Mouse (Mus musculus) limb, embryonic 15.5 days (tissue): ENCODE data around the gene Dennd2d. TPM values are rescaled to one million over a fixed set of nuclear protein-coding genes. Genes with fewer than 3 reads are reported as not detected.

ENCODE experiments used
- ATAC-seq: fragments of 200-750 bp; cut with Nextera tagmentation; 2 replicates; pipeline ENCODE4 v1.8.0; 2017; ENCODE audit warnings: low read depth, moderate TSS enrichment; ENCODE audit not compliant: insufficient number of reproducible peaks, low FRiP score, low TSS enrichment
- H3K27ac ChIP-seq: fragments of 300-500 bp; sonication (generic); 2 replicates; pipeline ENCODE4 v1.5.1; 2015; ENCODE audit warnings: moderate library complexity, mild to moderate bottlenecking, inconsistent platforms
- H3K27me3 ChIP-seq: fragments of 300-500 bp; sonication (generic); 2 replicates; pipeline ENCODE4 v1.6.1; 2015; ENCODE audit warnings: inconsistent platforms
- H3K36me3 ChIP-seq: fragments of 300-500 bp; sonication (generic); 2 replicates; pipeline ENCODE4 v1.6.1; 2015; ENCODE audit warnings: inconsistent platforms
- H3K4me1 ChIP-seq: fragments of 300-500 bp; sonication (generic); 2 replicates; pipeline ENCODE4 v1.6.1; 2015; ENCODE audit warnings: inconsistent platforms
- H3K4me2 ChIP-seq: fragments of 300-500 bp; sonication (generic); 2 replicates; pipeline ENCODE4 v1.6.1; 2015; ENCODE audit warnings: mild to moderate bottlenecking, inconsistent platforms
- H3K4me3 ChIP-seq: fragments of 300-500 bp; sonication (generic); 2 replicates; pipeline ENCODE4 v1.5.1; 2015; ENCODE audit warnings: mild to moderate bottlenecking, inconsistent platforms
- H3K9ac ChIP-seq: fragments of 300-500 bp; sonication (generic); 2 replicates; pipeline ENCODE4 v1.6.1; 2015; ENCODE audit warnings: inconsistent platforms
- H3K9me3 ChIP-seq: fragments of 300-500 bp; sonication (generic); 2 replicates; pipeline ENCODE4 v1.6.1; 2016; ENCODE audit warnings: inconsistent platforms
- WGBS: fragments of 180-500 bp; shearing (Covaris S2); methylation state at CpG from one replicate; pipeline ENCODE4 v1.1.7; 2015; 5-methylcytosine and 5-hydroxymethylcytosine counted together
- polyA plus RNA-seq: library from polyadenylated mRNA; unstranded; fragments of >200 nt; fragmentation: Nextera tagmentation; extraction: Ambion mirVana; gene quantifications from 2 replicates; pipeline ENCODE4 v1.2.1, GENCODE M21; 2015

The Dennd2d gene
- polyA plus RNA-seq, result 5.8 and 6.4 TPM in 2 replicates

- H3K9me3 ChIP-seq, result no peaks in the 10 kb centered on the region
- no peaks in the 10 kb centered on the region for H3K36me3 ChIP-seq
- peaks cover 10% of the 10 kb centered on the region for H3K4me1 ChIP-seq
- WGBS, result 2% methylated on average over 44 of the region's 44 CpGs
- 0 out of 2 replicates have a peak, but pooled peaks have one; percentile 32 for ATAC-seq
- no peak within 1 kb of the TSS for H3K27ac ChIP-seq
- peak within 1 kb of the TSS; percentile 91 for H3K4me2 ChIP-seq
- peak within 1 kb of the TSS; percentile 42 for H3K9ac ChIP-seq
- H3K27me3 ChIP-seq, result peaks cover 7% of the 10 kb centered on the region; the same call in 1 of the 2 replicates
- H3K4me3 ChIP-seq, result peak within 1 kb of the TSS; percentile 60
These were observed at the start of gene Dennd2d for GRCm38 (mm10) chr3:106482281-106483081. TSS of gene Dennd2d (plus strand) at chr3:106482405.

GRCm38 (mm10) chr3:106448571-106448970 is 33.6 kb upstream of the Dennd2d start:
- no peak for ATAC-seq

GRCm38 (mm10) chr3:106448995-106449394 is 33.2 kb upstream of the Dennd2d start:
- Histone ChIP-seq H3K4me1 (no peaks in the 10 kb centered on the region), H3K9ac (no peak overlapping the region), H3K27ac (no peak overlapping the region), H3K9me3 (no peaks in the 10 kb centered on the region), H3K4me3 (no peak overlapping the region), H3K4me2 (no peak overlapping the region), H3K27me3 (no peaks in the 10 kb centered on the region), H3K36me3 (no peaks in the 10 kb centered on the region)
- no peak for ATAC-seq

More at GRCm38 (mm10) chr3:106448571-106448970, 33.6 kb upstream of the Dennd2d start:
- Histone ChIP-seq H3K4me2 (no peak overlapping the region), H3K4me1 (no peaks in the 10 kb centered on the region), H3K9ac (no peak overlapping the region), H3K4me3 (no peak overlapping the region), H3K27ac (no peak overlapping the region), H3K27me3 (no peaks in the 10 kb centered on the region), H3K9me3 (no peaks in the 10 kb centered on the region), H3K36me3 (no peaks in the 10 kb centered on the region)

- Histone ChIP-seq H3K27me3 (no peaks in the 10 kb centered on the region), H3K4me1 (no peaks in the 10 kb centered on the region), H3K27ac (no peak overlapping the region), H3K4me3 (no peak overlapping the region), H3K36me3 (no peaks in the 10 kb centered on the region), H3K4me2 (no peak overlapping the region), H3K9me3 (no peaks in the 10 kb centered on the region), H3K9ac (no peak overlapping the region)
- ATAC-seq, result no peak
- 75% methylated on average over 4 of the region's 4 CpGs for WGBS
These were observed 32.6 kb upstream of the Dennd2d start for GRCm38 (mm10) chr3:106449567-106449966.

GRCm38 (mm10) chr3:106452616-106453015 is 29.6 kb upstream of the Dennd2d start:
- no peak overlapping the region for H3K4me3 ChIP-seq
- 73% methylated on average over 4 of the region's 4 CpGs for WGBS
- ATAC-seq, result no peak

GRCm38 (mm10) chr3:106457298-106457869 is 24.8 kb upstream of the Dennd2d start:
- Histone ChIP-seq H3K4me3 (no peak overlapping the region), H3K36me3 (no peaks in the 10 kb centered on the region), H3K9me3 (no peaks in the 10 kb centered on the region), H3K4me1 (no peaks in the 10 kb centered on the region), H3K27me3 (no peaks in the 10 kb centered on the region), H3K27ac (no peak overlapping the region), H3K9ac (no peak overlapping the region), H3K4me2 (no peak overlapping the region)
- ATAC-seq, result no peak
- WGBS, result 81% methylated on average over 2 of the region's 2 CpGs

More at GRCm38 (mm10) chr3:106452616-106453015, 29.6 kb upstream of the Dennd2d start:
- Histone ChIP-seq H3K36me3 (no peaks in the 10 kb centered on the region), H3K9me3 (no peaks in the 10 kb centered on the region), H3K27me3 (no peaks in the 10 kb centered on the region), H3K4me2 (no peak overlapping the region), H3K27ac (no peak overlapping the region), H3K4me1 (no peaks in the 10 kb centered on the region), H3K9ac (no peak overlapping the region)

- no peaks in the 10 kb centered on the region for H3K4me1 ChIP-seq
- 90% methylated on average over 2 of the region's 2 CpGs for WGBS
- no peaks in the 10 kb centered on the region for H3K9me3 ChIP-seq
- no peak overlapping the region for H3K4me2 ChIP-seq
- no peak overlapping the region for H3K27ac ChIP-seq
- ATAC-seq, result no peak
- no peak overlapping the region for H3K9ac ChIP-seq
- no peak overlapping the region for H3K4me3 ChIP-seq
- H3K27me3 ChIP-seq, result no peaks in the 10 kb centered on the region
- no peaks in the 10 kb centered on the region for H3K36me3 ChIP-seq
These were observed 20.1 kb upstream of the Dennd2d start for GRCm38 (mm10) chr3:106462059-106462470.

GRCm38 (mm10) chr3:106462493-106462892 is 19.7 kb upstream of the Dennd2d start:
- Histone ChIP-seq H3K27ac (no peak overlapping the region), H3K4me3 (no peak overlapping the region), H3K36me3 (no peaks in the 10 kb centered on the region), H3K9me3 (no peaks in the 10 kb centered on the region), H3K9ac (no peak overlapping the region), H3K27me3 (no peaks in the 10 kb centered on the region), H3K4me1 (no peaks in the 10 kb centered on the region), H3K4me2 (no peak overlapping the region)
- WGBS, result 53% methylated on average over 3 of the region's 3 CpGs
- no peak for ATAC-seq

- ATAC-seq, result no peak
- no peak overlapping the region for H3K4me2 ChIP-seq
- WGBS, result 70% methylated on average over 1 of the region's 1 CpGs
- no peak overlapping the region for H3K27ac ChIP-seq
- H3K4me1 ChIP-seq, result no peaks in the 10 kb centered on the region
- no peaks in the 10 kb centered on the region for H3K36me3 ChIP-seq
- no peaks in the 10 kb centered on the region for H3K27me3 ChIP-seq
- H3K9ac ChIP-seq, result no peak overlapping the region
- no peaks in the 10 kb centered on the region for H3K9me3 ChIP-seq
- H3K4me3 ChIP-seq, result no peak overlapping the region
These were observed 17.5 kb upstream of the Dennd2d start for GRCm38 (mm10) chr3:106464750-106465149.

GRCm38 (mm10) chr3:106474210-106474609 is 8.0 kb upstream of the Dennd2d start:
- Histone ChIP-seq H3K27me3 (no peaks in the 10 kb centered on the region), H3K4me3 (no peak overlapping the region), H3K4me2 (no peak overlapping the region), H3K4me1 (no peaks in the 10 kb centered on the region), H3K36me3 (no peaks in the 10 kb centered on the region), H3K27ac (no peak overlapping the region), H3K9ac (no peak overlapping the region), H3K9me3 (no peaks in the 10 kb centered on the region)
- ATAC-seq, result no peak
- WGBS, result 87% methylated on average over 4 of the region's 4 CpGs

GRCm38 (mm10) chr3:106476863-106477262 is 5.3 kb upstream of the Dennd2d start:
- H3K9ac ChIP-seq, result no peak overlapping the region
- no peaks in the 10 kb centered on the region for H3K36me3 ChIP-seq
- no peak overlapping the region for H3K4me3 ChIP-seq
- 64% methylated on average over 1 of the region's 1 CpGs for WGBS
- H3K27ac ChIP-seq, result no peak overlapping the region
- peaks cover 7% of the 10 kb centered on the region; the same call in 1 of the 2 replicates for H3K27me3 ChIP-seq
- no peaks in the 10 kb centered on the region for H3K9me3 ChIP-seq
- H3K4me2 ChIP-seq, result no peak overlapping the region
- ATAC-seq, result no peak
- no peaks in the 10 kb centered on the region for H3K4me1 ChIP-seq

- Histone ChIP-seq H3K27me3 (peaks cover 7% of the 10 kb centered on the region; the same call in 1 of the 2 replicates), H3K27ac (no peak overlapping the region), H3K4me2 (0 out of 2 replicates have a peak overlapping the region, but pooled peaks have one; percentile 91), H3K4me3 (no peak overlapping the region), H3K9me3 (no peaks in the 10 kb centered on the region), H3K9ac (no peak overlapping the region), H3K4me1 (peaks cover 10% of the 10 kb centered on the region), H3K36me3 (no peaks in the 10 kb centered on the region)
- no peak for ATAC-seq
- 60% methylated on average over 7 of the region's 7 CpGs for WGBS
These were observed 1.1 kb downstream of the Dennd2d start for GRCm38 (mm10) chr3:106483297-106483696.
